Mouse (Mus musculus) heart, adult 2 months (tissue): ENCODE measurements at regions not wholly inside any gene's neighbourhood (a gene's known extent, or its start where the extent isn't known, plus 50 kb on each side); places are given as distances from the start of the nearest gene placed in this dataset.

Experiments used
- DNase-seq, 2 experiments: peaks; one replicate each; pipeline ENCODE4 v3.0.0; 2021
- H3K27ac ChIP-seq: fragments of 200-600 bp; 2 replicates; pipeline ENCODE4 v1.8.1; 2022
- H3K27me3 ChIP-seq: fragments of 200-500 bp; 2 replicates; pipeline ENCODE4 v1.6.1; 2012; ENCODE audit warnings: mild to moderate bottlenecking, low read length, inconsistent platforms, mixed read lengths; ENCODE audit not compliant: control insufficient read depth, insufficient read depth
- H3K36me3 ChIP-seq: fragments of 200-500 bp; 2 replicates; pipeline ENCODE4 v1.6.1; 2012; ENCODE audit warnings: low read length, inconsistent platforms; ENCODE audit not compliant: control insufficient read depth, insufficient read depth
- H3K4me1 ChIP-seq: fragments of 200-500 bp; 2 replicates; pipeline ENCODE4 v1.6.1; 2011; ENCODE audit warnings: low read length; ENCODE audit not compliant: control insufficient read depth, insufficient read depth
- H3K4me3 ChIP-seq: fragments of 200-600 bp; 2 replicates; pipeline ENCODE4 v1.8.1; 2022
- H3K79me2 ChIP-seq: fragments of 200-500 bp; replicated peaks from 2 replicates; pipeline ENCODE4 v1.6.1; 2012; ENCODE audit warnings: mild to moderate bottlenecking, inconsistent platforms, low read length, moderate library complexity, mixed read lengths; ENCODE audit not compliant: control insufficient read depth, insufficient read depth
- H3K9ac ChIP-seq: fragments of 200-500 bp; 2 replicates; pipeline ENCODE4 v1.6.1; 2012; ENCODE audit warnings: low read depth, mild to moderate bottlenecking, control low read depth, inconsistent platforms, low read length, mixed read lengths
- CTCF ChIP-seq: fragments of 200-600 bp; IDR thresholded peaks from 2 replicates; pipeline ENCODE4 v1.8.1; 2022; ENCODE audit warnings: antibody characterized with exemption, mild to moderate bottlenecking, moderate library complexity
- EP300 ChIP-seq: fragments of 200-500 bp; IDR thresholded peaks from 2 replicates; pipeline ENCODE4 v1.6.1; 2011; ENCODE audit warnings: low read depth, low read length, control low read depth; ENCODE audit not compliant: insufficient read depth
- POLR2A ChIP-seq: fragments of 200-500 bp; IDR thresholded peaks from 2 replicates; pipeline ENCODE4 v1.6.1; 2011; ENCODE audit warnings: mild to moderate bottlenecking, low read depth, low read length, control low read depth; ENCODE audit not compliant: insufficient read depth
- WGBS: fragments of 180-500 bp; shearing (Covaris S2); methylation state at CpG from one replicate; pipeline ENCODE4 v1.1.7; 2018; 5-methylcytosine and 5-hydroxymethylcytosine counted together
- intact Hi-C: fragments of 180-260 bp; cut with DNase I; formaldehyde crosslinking; loops from one replicate; pipeline ENCODE4 v1.15.1; 2025

DNA sequence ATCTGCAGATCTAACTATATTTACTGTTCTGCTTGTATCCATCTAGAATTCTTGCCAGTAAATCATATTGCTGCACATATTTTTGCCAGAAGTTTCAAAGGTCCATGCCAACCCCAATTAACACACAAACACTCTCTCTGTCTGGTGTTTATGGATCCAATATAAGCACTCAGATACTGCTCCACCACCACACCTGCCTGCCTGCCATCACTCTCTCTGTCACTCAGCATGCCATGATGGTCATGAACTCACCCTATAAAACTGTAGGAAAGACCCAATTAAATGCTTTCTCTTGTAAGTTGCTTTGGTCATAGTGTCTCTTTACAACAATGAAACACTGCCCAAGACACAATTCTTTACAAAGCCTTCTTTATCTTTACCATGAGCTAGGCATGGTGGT lies 66.8 kb upstream of the Il15 start:
- no peak for DNase-seq
- no peak overlapping the region for H3K4me3 ChIP-seq
- no peak overlapping the region for H3K27ac ChIP-seq
- no peaks in the 10 kb centered on the region for H3K4me1 ChIP-seq
- no peaks in the 10 kb centered on the region for H3K36me3 ChIP-seq
- H3K79me2 ChIP-seq = no peaks in the 10 kb centered on the region
- no peak for TF ChIP-seq CTCF
- TF ChIP-seq POLR2A = no peak
- no peak for TF ChIP-seq EP300
- intact Hi-C loops = no loop called here
- H3K9ac ChIP-seq = no peak overlapping the region
- no peaks in the 10 kb centered on the region for H3K27me3 ChIP-seq

DNA sequence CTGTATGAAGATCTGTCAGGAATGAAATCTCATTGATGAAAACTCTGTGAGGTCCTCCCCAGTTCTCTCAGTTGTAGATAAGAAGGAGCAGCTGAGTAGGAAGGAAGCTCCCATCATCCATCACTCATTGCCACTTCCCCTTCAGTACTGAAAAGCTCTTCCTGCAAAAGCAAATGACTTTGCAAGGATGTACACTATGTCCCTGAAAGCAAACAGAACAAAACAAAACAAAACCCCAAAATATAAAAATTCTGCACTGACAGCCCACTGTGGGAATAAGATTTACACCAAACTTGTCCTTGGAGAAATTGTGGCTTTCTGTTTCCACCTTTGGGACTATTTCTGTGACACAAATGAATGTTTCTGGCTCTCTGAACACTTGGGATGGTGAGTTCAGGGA lies 59.8 kb upstream of the Il15 start:
- Histone ChIP-seq H3K4me3 (no peak overlapping the region), H3K4me1 (no peaks in the 10 kb centered on the region), H3K27ac (no peak overlapping the region), H3K79me2 (no peaks in the 10 kb centered on the region), H3K27me3 (no peaks in the 10 kb centered on the region), H3K36me3 (no peaks in the 10 kb centered on the region), H3K9ac (no peak overlapping the region)
- DNase-seq = no peak
- intact Hi-C loops = no loop called here
- TF ChIP-seq CTCF = no peak
- TF ChIP-seq EP300 = no peak
- no peak for TF ChIP-seq POLR2A

DNA sequence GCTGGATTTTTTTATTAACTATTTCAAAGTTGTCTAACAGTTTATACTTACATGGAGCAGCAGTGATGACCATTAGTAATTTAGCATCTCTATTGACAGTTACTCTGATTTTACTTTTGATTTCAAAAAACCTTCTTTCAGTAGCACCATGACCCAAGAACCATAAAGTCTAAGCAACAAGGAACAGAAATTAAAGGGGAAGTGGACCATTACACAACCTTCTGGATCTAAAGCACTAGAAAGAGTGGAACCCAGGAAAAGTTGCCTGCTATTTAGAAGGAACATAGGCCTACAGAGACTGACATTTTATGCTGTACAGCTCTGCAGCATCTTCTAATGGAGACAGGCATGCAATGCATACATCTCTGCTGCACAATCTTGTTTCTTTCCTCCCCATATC lies 56.0 kb upstream of the Il15 start:
- intact Hi-C loops = no loop called here
- Histone ChIP-seq H3K27ac (no peak overlapping the region), H3K36me3 (no peaks in the 10 kb centered on the region), H3K4me3 (no peak overlapping the region), H3K9ac (no peak overlapping the region), H3K4me1 (no peaks in the 10 kb centered on the region), H3K27me3 (no peaks in the 10 kb centered on the region), H3K79me2 (no peaks in the 10 kb centered on the region)
- TF ChIP-seq POLR2A (no peak), EP300 (no peak), CTCF (no peak)
- DNase-seq = no peak

DNA sequence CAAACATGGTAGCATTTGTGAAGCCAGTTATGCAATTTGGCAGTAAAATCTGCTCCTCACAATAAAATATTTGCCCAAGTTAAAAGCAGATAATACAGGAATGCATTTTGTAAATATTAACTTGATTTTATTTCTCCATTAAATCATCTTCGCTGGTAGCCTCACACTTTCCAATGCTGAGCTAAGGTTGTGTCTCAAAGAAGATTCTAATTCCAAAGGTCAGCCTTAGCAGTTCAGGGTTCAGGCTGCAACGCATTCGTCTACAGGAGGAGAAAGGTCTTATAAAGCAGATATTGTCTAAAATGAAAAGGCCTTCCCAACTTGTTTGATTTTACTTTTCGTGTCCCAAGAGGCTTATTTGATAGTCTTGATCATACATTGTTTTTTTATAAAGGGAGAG lies 51.0 kb upstream of the Il15 start:
- TF ChIP-seq POLR2A (no peak), CTCF (no peak), EP300 (no peak)
- H3K36me3 ChIP-seq = no peaks in the 10 kb centered on the region
- no peaks in the 10 kb centered on the region for H3K79me2 ChIP-seq
- no peak for DNase-seq
- no peaks in the 10 kb centered on the region for H3K27me3 ChIP-seq
- no peak overlapping the region for H3K9ac ChIP-seq
- no peak overlapping the region for H3K27ac ChIP-seq
- intact Hi-C loops = no loop called here
- H3K4me1 ChIP-seq = no peaks in the 10 kb centered on the region
- no peak overlapping the region for H3K4me3 ChIP-seq
- 70% methylated on average over 4 of the region's 4 CpGs for WGBS
